8 mouse cellular contexts compared by ENCODE assay signal in genomic region chr9:110304969-110305651, GRCm38 (mm10). TPM values are rescaled to one million over a fixed set of nuclear protein-coding genes. Genes with fewer than 3 reads are reported as not detected.
DNase-seq lines count a peak whose midpoint lies in the region; ATAC-seq and TF ChIP-seq lines count a peak whose summit lies in the region.

Elp6 (plus strand) TSS chr9:110305173.

- H3K4me1 ChIP-seq in G1E (ENCODE audit: insufficient read depth, low read depth, low read length) = peaks cover 32% of the 10 kb centered on the region
- no peaks in the 10 kb centered on the region for H3K4me1 ChIP-seq in forebrain, postnatal 0 days (ENCODE audit: insufficient read depth)
- peaks cover 3% of the 10 kb centered on the region; the same call in 1 of the 2 replicates for H3K4me1 ChIP-seq in lung, embryonic 15.5 days

- peak; percentile 85 for DNase-seq in G1E (ENCODE audit: low spot score)
- DNase-seq in cerebellum, adult 18-20 months = peak; percentile 93 to 94
- peak; percentile 98 for DNase-seq in forebrain, postnatal 0 days
- peak; percentile 88 for DNase-seq in heart, postnatal 4 days
- peak; percentile 93 to 95 for DNase-seq in layer of hippocampus, adult 8-10 months (ENCODE audit: low spot score in 2 of 2)
- peak; percentile 86 for DNase-seq in ovary, adult 18-20 months (ENCODE audit: low spot score)
- peak; percentile 92 for DNase-seq in thymus, postnatal 0 days (ENCODE audit: low spot score)

- peak within 1 kb of the TSS; percentile 76 for H3K4me3 ChIP-seq in G1E (ENCODE audit: low read depth, low read length)
- H3K4me3 ChIP-seq in forebrain, postnatal 0 days (ENCODE audit: low read depth, low read length) = peak within 1 kb of the TSS; percentile 49
- H3K4me3 ChIP-seq in lung, embryonic 15.5 days = peak within 1 kb of the TSS; percentile 62

- H3K4me2 ChIP-seq in forebrain, postnatal 0 days (ENCODE audit: low read depth) = peak within 1 kb of the TSS; percentile 57
- peak within 1 kb of the TSS; percentile 68 for H3K4me2 ChIP-seq in lung, embryonic 15.5 days

- peak; percentile 90 for ATAC-seq in G1E (ENCODE audit: extremely low read depth, insufficient number of reproducible peaks, low FRiP score, poor library complexity, severe bottlenecking)
- peak; percentile 98 for ATAC-seq in forebrain, postnatal 0 days
- peak; percentile 98 for ATAC-seq in lung, embryonic 15.5 days (ENCODE audit: borderline replicate concordance, extremely low read depth, low FRiP score, low TSS enrichment)

- peak within 1 kb of the TSS; percentile 57 for H3K9ac ChIP-seq in forebrain, postnatal 0 days
- H3K9ac ChIP-seq in lung, embryonic 15.5 days = peak within 1 kb of the TSS; percentile 62

- peaks cover 16% of the 10 kb centered on the region for H3K9me3 ChIP-seq in G1E (replicated peaks)
- H3K9me3 ChIP-seq in forebrain, postnatal 0 days (ENCODE audit: low read length) = no peaks in the 10 kb centered on the region
- H3K9me3 ChIP-seq in lung, embryonic 15.5 days = no peaks in the 10 kb centered on the region

- H3K27me3 ChIP-seq in G1E (ENCODE audit: insufficient read depth, low read length) = no peaks in the 10 kb centered on the region
- H3K27me3 ChIP-seq in forebrain, postnatal 0 days (ENCODE audit: insufficient read depth, low read length) = no peaks in the 10 kb centered on the region
- H3K27me3 ChIP-seq in lung, embryonic 15.5 days = no peaks in the 10 kb centered on the region

- TF ChIP-seq CTCF in G1E (IDR thresholded peaks at IDR 0.05; ENCODE audit: low read depth, low read length) = no peak
- TF ChIP-seq CTCF in forebrain, postnatal 0 days (IDR thresholded peaks at IDR 0.05; ENCODE audit: low read depth) = peak; percentile 42; the same call in 1 of the 2 replicates

- H3K36me3 ChIP-seq in G1E (replicated peaks) = peaks cover 32% of the 10 kb centered on the region
- peaks cover 5% of the 10 kb centered on the region for H3K36me3 ChIP-seq in forebrain, postnatal 0 days (ENCODE audit: insufficient read depth)
- H3K36me3 ChIP-seq in lung, embryonic 15.5 days = peaks cover 3% of the 10 kb centered on the region; the same call in 1 of the 2 replicates

- WGBS in forebrain, postnatal 0 days = under 1% methylated on average over 46 of the region's 46 CpGs
- under 1% methylated on average over 46 of the region's 46 CpGs for WGBS in lung, embryonic 15.5 days

- peak within 1 kb of the TSS; percentile 94 for H3K27ac ChIP-seq in forebrain, postnatal 0 days (ENCODE audit: low read depth, low read length)
- H3K27ac ChIP-seq in lung, embryonic 15.5 days = peak within 1 kb of the TSS; percentile 91

RNA-seq across cellular contexts. Expression of gene Elp6, which starts in this region (rescaled TPM):
- total RNA-seq in G1E (2014; fragmentation: Nextera tagmentation) (5.4 and 7.1 TPM in 2 replicates), G1E (2017) (9.3 and 14.5 TPM in 2 replicates)
- polyA plus RNA-seq in G1E (2012) = 12.9 and 13.4 TPM in 2 replicates
- total RNA-seq in forebrain, postnatal 0 days (2014; rRNA removed) = 27.8 and 35.2 TPM in 2 replicates
- polyA plus RNA-seq in forebrain, postnatal 0 days (2015; fragmentation: Nextera tagmentation; extraction: Ambion mirVana) = 27.1 and 27.5 TPM in 2 replicates
- 1 to 10 TPM; 5.8 to 6.4 TPM for total RNA-seq in heart, postnatal 4 days (2021)
- 10 to 100 TPM; 10.7 to 14.4 (median 11.0) TPM for total RNA-seq in layer of hippocampus, adult 8-10 months (2022)
- polyA plus RNA-seq in lung, embryonic 15.5 days (2015; fragmentation: Nextera tagmentation; extraction: Ambion mirVana) = 30.4 and 31.1 TPM in 2 replicates
- 20.5 and 20.9 TPM in 2 replicates for polyA plus RNA-seq in thymus, postnatal 0 days (2015; fragmentation: Nextera tagmentation; extraction: Ambion mirVana)

Comparison
In these comparisons a context has a peak if more than half of its experiments do, and no peak if none do; other contexts are left out.
1. Peak in every context shown above with its lines: DNase-seq, ATAC-seq, H3K4me3 ChIP-seq and H3K27ac ChIP-seq.